ENCODE assay signal across 9 mouse cellular contexts in genomic region chr14:21679631-21680201, GRCm38 (mm10). TPM values are rescaled to one million over a fixed set of nuclear protein-coding genes. Genes with fewer than 3 reads are reported as not detected.
DNase-seq lines count a peak whose midpoint lies in the region; ATAC-seq and TF ChIP-seq lines count a peak whose summit lies in the region.
"Had no signal": no experiment of that assay in that cellular context is flagged by ENCODE, and none has a peak within 500 bp of the region (broad histone marks: within the 10 kb centered on the region; RNA-seq: fewer than 3 reads in every experiment).

No protein-coding gene starts in this region.

- H3K27ac ChIP-seq in gastrocnemius, adult 2 months = no peak overlapping the region
- H3K27ac ChIP-seq in left cerebral cortex, adult 2 months = 0 out of 2 replicates have a peak overlapping the region, but pooled peaks have one; percentile 15
- H3K27ac ChIP-seq in limb, embryonic 15.5 days = peak overlapping the region; percentile 80

- H3K4me3 ChIP-seq in gastrocnemius, adult 2 months = no peak overlapping the region
- H3K4me3 ChIP-seq in left cerebral cortex, adult 2 months = no peak overlapping the region
- H3K4me3 ChIP-seq in limb, embryonic 15.5 days = no peak overlapping the region

- no peak overlapping the region for H3K9ac ChIP-seq in limb, embryonic 15.5 days

- H3K4me2 ChIP-seq in limb, embryonic 15.5 days = no peak overlapping the region

- TF ChIP-seq CTCF in gastrocnemius, adult 2 months (IDR thresholded peaks at IDR 0.05) = no peak
- TF ChIP-seq CTCF in left cerebral cortex, adult 2 months (IDR thresholded peaks at IDR 0.05) = no peak

- intact Hi-C loops in gastrocnemius, adult 2 months (cut with DNase I) = loop anchor here (5.0 kb wide), 1 partner anchor 173 kb away; no protein-coding TSS in a partner anchor
- intact Hi-C loops in gastrocnemius, postnatal 36 days (cut with DNase I) = loop anchor here (10.0 kb wide), 1 partner anchor 165 kb away; the partner anchor contains the start of gene Comtd1
- intact Hi-C loops in left cerebral cortex, adult 2 months (cut with DNase I) = loop anchor here (5.0 to 10.0 kb wide), 3 partner anchors 65 to 542 kb away; partner anchors contain the start of gene Comtd1
- intact Hi-C loops in left cerebral cortex, postnatal 25 days (cut with DNase I) = loop anchor here (2.0 to 10.0 kb wide), 2 partner anchors 63 to 165 kb away; partner anchors contain the start of gene Comtd1

- H3K4me1 ChIP-seq in limb, embryonic 15.5 days = peaks cover 49% of the 10 kb centered on the region

- peak; percentile 44 for DNase-seq in gastrocnemius, adult 2 months
- DNase-seq in gastrocnemius, postnatal 36 days = no peak
- no peak for DNase-seq in left cerebral cortex, adult 2 months (ENCODE audit: extremely low spot score in 1 of 2, low spot score in 2 of 2)
- DNase-seq in left cerebral cortex, postnatal 25 days (ENCODE audit: low spot score in 2 of 2) = no peak
- DNase-seq in embryo, embryonic 11 days = peak; percentile 73
- DNase-seq in right cerebral cortex, postnatal 14 days = no peak
- DNase-seq in right cerebral cortex, postnatal 4 days = no peak

- no peaks in the 10 kb centered on the region for H3K36me3 ChIP-seq in limb, embryonic 15.5 days

- H3K27me3 ChIP-seq in limb, embryonic 15.5 days = no peaks in the 10 kb centered on the region

- ATAC-seq in limb, embryonic 15.5 days (ENCODE audit: insufficient number of reproducible peaks, low FRiP score, low TSS enrichment, low read depth) = no peak; the same call in 1 of the 2 replicates

- H3K9me3 ChIP-seq in limb, embryonic 15.5 days = no peaks in the 10 kb centered on the region

- 17% methylated on average over 8 of the region's 8 CpGs for WGBS in limb, embryonic 15.5 days

RNA-seq across cellular contexts. Expression of gene Dupd1, which starts 34.7 kb away (rescaled TPM):
- 10 to 100 TPM; 33.6 to 58.6 TPM for total RNA-seq in gastrocnemius, adult 2 months (2021)
- total RNA-seq in gastrocnemius, postnatal 36 days (2021) = 10 to 100 TPM; 39.1 to 62.1 TPM
- total RNA-seq in left cerebral cortex, adult 2 months (2021) = not detected
- total RNA-seq in left cerebral cortex, postnatal 25 days (2021) = under 1 TPM in 1 of 2 experiments, not detected in 1; 0.53 TPM
- 0.47 and 2.1 TPM in 2 replicates for polyA plus RNA-seq in limb, embryonic 15.5 days (2015; fragmentation: Nextera tagmentation; extraction: Ambion mirVana)
- polyA plus RNA-seq: large intestine, adult 2 months had no signal

Comparison
In these comparisons a context has a peak if more than half of its experiments do, and no peak if none do; other contexts are left out.
1. DNase-seq: peak in gastrocnemius, adult 2 months (single experiment) and embryo, embryonic 11 days (single experiment); none in gastrocnemius, postnatal 36 days (0 of 2), left cerebral cortex, adult 2 months (0 of 2), left cerebral cortex, postnatal 25 days (0 of 2), right cerebral cortex, postnatal 14 days (single experiment) and right cerebral cortex, postnatal 4 days (single experiment).
2. RNA of gene Dupd1, which starts 34.7 kb away (total RNA-seq): 39.1 to 62.1 TPM in gastrocnemius, postnatal 36 days and 33.6 to 58.6 TPM in gastrocnemius, adult 2 months; 0.53 TPM in left cerebral cortex, postnatal 25 days and not detected in left cerebral cortex, adult 2 months; every median in the first group is over 10 times any median in the second.